Mouse (Mus musculus) forebrain, embryonic 16.5 days (tissue): Measurements from ENCODE around the gene Mms19. TPM values are rescaled to one million over a fixed set of nuclear protein-coding genes. Genes with fewer than 3 reads are reported as not detected.

Experiments used
- ATAC-seq: fragments of 200-750 bp; cut with Nextera tagmentation; 2 replicates; pipeline ENCODE4 v1.8.0; 2017; ENCODE audit warnings: mild to moderate bottlenecking, moderate library complexity
- H3K27ac ChIP-seq: fragments of 300-500 bp; sonication (generic); 2 replicates; pipeline ENCODE4 v1.5.1; 2014; ENCODE audit warnings: low read length, control low read depth
- H3K27me3 ChIP-seq: fragments of 300-500 bp; sonication (generic); replicated peaks from 2 replicates; pipeline ENCODE4 v1.6.1; 2014; ENCODE audit warnings: low read length; ENCODE audit not compliant: control insufficient read depth, insufficient read depth
- H3K36me3 ChIP-seq: fragments of 300-500 bp; sonication (generic); 2 replicates; pipeline ENCODE4 v1.6.1; 2014; ENCODE audit not compliant: control insufficient read depth, insufficient read depth
- H3K4me1 ChIP-seq: fragments of 300-500 bp; sonication (generic); replicated peaks from 2 replicates; pipeline ENCODE4 v1.6.1; 2014; ENCODE audit warnings: low read length; ENCODE audit not compliant: control insufficient read depth, insufficient read depth
- H3K4me2 ChIP-seq: fragments of 300-500 bp; sonication (generic); 2 replicates; pipeline ENCODE4 v1.6.1; 2014; ENCODE audit warnings: mild to moderate bottlenecking, low read length, control low read depth
- H3K4me3 ChIP-seq: fragments of 300-500 bp; sonication (generic); replicated peaks from 2 replicates; pipeline ENCODE4 v1.5.1; 2014; ENCODE audit warnings: mild to moderate bottlenecking, low read length, control low read depth
- H3K9ac ChIP-seq: fragments of 300-500 bp; sonication (generic); replicated peaks from 2 replicates; pipeline ENCODE4 v1.6.1; 2014; ENCODE audit warnings: low read depth, low read length, control low read depth
- H3K9me3 ChIP-seq: fragments of 300-500 bp; sonication (generic); 2 replicates; pipeline ENCODE4 v1.6.1; 2016; ENCODE audit warnings: low read length; ENCODE audit not compliant: control insufficient read depth
- WGBS: fragments of 180-500 bp; shearing (Covaris S2); extraction: QIAGEN DNeasy Blood & Tissue Kit; methylation state at CpG from one replicate; pipeline ENCODE4 v1.1.7; 2014; 5-methylcytosine and 5-hydroxymethylcytosine counted together
- polyA plus RNA-seq: library from polyadenylated mRNA; unstranded; fragments of >200 nt; fragmentation: Nextera tagmentation; extraction: Ambion mirVana; gene quantifications from 2 replicates; pipeline ENCODE4 v1.2.1, GENCODE M21; 2015

Gene Mms19
- polyA plus RNA-seq, 1 experiment from 2014 or later: 39.4 TPM

DNA sequence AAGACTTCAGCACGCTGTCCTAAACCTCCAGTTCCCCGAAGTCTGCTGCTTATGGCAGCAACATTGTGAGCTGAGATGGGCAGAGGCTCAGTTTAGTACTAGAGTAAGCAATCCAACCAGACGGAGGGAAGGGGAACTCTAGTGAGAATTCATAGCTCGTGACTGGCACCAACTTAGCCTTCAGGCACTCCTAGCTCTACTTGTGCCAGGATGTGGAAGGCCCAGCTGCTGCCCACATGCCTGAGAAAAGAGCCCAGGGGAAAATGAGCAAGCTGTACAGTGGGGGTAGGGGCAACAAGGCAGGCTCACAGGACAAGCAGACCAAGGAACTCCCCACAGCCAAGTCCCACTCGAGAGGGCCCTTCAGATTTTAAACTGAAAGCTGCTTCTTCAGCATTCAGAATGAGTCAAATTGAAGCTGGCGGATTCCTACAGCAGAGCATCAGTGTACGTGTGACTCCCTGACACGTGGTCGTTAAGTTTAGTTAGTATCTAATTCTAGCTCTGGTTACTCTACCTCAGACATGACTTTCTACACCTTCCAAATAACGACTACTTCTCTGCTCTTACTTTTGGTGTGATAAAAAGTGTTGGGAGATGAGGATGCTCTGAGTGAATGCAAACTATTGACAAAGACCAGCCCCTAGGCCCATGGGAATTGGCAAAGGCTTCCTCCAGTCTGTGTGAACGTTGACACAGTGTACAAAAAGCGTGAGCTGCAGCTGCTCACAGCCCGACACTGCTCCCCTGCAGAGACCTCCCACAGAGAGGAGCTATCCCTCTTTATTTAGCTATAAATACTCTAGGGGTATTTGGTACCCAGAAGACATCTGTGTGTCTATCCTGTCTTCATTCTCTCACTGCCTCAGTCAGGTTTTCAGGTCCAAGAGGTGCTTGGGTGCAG lies 6.8 kb downstream of the Mms19 start:
- H3K27ac ChIP-seq: peak overlapping the region; percentile 18; the same call in 1 of the 2 replicates
- no peaks in the 10 kb centered on the region for H3K9me3 ChIP-seq
- 44% methylated on average over 13 of the region's 13 CpGs for WGBS
- peak; percentile 47 for ATAC-seq
- H3K27me3 ChIP-seq: no peaks in the 10 kb centered on the region
- no peak overlapping the region for H3K4me2 ChIP-seq
- 0 out of 2 replicates have a peak, but pooled peaks cover 2% of the 10 kb centered on the region for H3K36me3 ChIP-seq
- H3K4me1 ChIP-seq: peaks cover 11% of the 10 kb centered on the region
- no peak overlapping the region for H3K9ac ChIP-seq
- no peak overlapping the region for H3K4me3 ChIP-seq

- Histone ChIP-seq H3K9me3 (no peaks in the 10 kb centered on the region), H3K4me3 (no peak overlapping the region), H3K4me2 (no peak overlapping the region), H3K27me3 (no peaks in the 10 kb centered on the region), H3K4me1 (peaks cover 11% of the 10 kb centered on the region), H3K9ac (no peak overlapping the region), H3K36me3 (peaks cover 17% of the 10 kb centered on the region), H3K27ac (no peak overlapping the region)
- no peak for ATAC-seq
- WGBS: 93% methylated on average over 7 of the region's 7 CpGs
These were observed 11.3 kb downstream of the Mms19 start for GRCm38 (mm10) chr19:41969618-41970017.

DNA sequence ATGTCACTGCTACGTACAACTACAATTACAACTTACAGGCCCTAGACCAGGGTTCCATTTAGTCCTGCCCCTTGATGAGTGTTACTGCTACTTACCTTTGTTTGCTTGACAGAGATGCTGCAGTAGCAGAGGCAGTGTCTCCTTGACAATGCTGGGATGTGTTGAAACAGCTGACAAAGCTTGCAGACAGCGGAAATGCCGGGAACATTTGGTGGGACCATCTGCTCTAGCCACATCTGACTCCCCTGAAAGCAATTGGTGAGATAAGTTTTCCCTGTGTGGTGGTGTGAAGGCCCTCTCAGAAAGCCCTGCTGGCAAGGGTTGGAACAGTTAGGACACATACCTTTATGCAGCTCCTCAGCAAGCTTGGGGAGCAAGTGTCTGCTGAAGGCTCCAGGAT lies 27.4 kb downstream of the Mms19 start:
- ATAC-seq: no peak
- H3K9ac ChIP-seq: no peak overlapping the region
- H3K36me3 ChIP-seq: peaks cover 31% of the 10 kb centered on the region
- H3K27me3 ChIP-seq: no peaks in the 10 kb centered on the region
- no peak overlapping the region for H3K27ac ChIP-seq
- no peak overlapping the region for H3K4me3 ChIP-seq
- no peaks in the 10 kb centered on the region for H3K9me3 ChIP-seq
- H3K4me1 ChIP-seq: no peaks in the 10 kb centered on the region
- no peak overlapping the region for H3K4me2 ChIP-seq
- 90% methylated on average over 3 of the region's 3 CpGs for WGBS

DNA sequence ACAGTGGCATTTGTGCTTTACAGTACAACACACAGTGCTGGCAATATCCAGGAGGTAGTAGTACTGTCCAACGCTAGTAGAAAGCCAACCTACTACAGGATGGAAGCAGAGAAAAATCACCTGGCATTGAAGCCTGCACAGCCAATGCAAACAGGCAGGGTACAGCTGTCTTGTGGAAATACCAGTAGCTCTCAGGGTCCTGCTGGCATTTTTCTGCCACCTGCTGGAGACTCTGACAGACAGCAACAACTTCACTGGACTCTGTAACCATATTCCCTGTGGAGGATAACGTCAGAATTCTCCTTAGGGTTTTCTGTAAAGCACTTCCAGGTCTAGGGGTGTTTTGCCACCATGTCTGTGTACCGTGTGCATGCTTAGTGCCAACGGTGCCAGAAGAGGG lies 28.7 kb downstream of the Mms19 start:
- no peak overlapping the region for H3K9ac ChIP-seq
- no peak overlapping the region for H3K4me3 ChIP-seq
- peaks cover 25% of the 10 kb centered on the region for H3K36me3 ChIP-seq
- no peak for ATAC-seq
- WGBS: 81% methylated on average over 4 of the region's 4 CpGs
- no peaks in the 10 kb centered on the region for H3K27me3 ChIP-seq
- H3K27ac ChIP-seq: no peak overlapping the region
- no peaks in the 10 kb centered on the region for H3K4me1 ChIP-seq
- no peaks in the 10 kb centered on the region for H3K9me3 ChIP-seq
- no peak overlapping the region for H3K4me2 ChIP-seq

- Histone ChIP-seq H3K9me3 (no peaks in the 10 kb centered on the region), H3K4me2 (no peak overlapping the region), H3K27me3 (no peaks in the 10 kb centered on the region), H3K27ac (no peak overlapping the region), H3K4me3 (no peak overlapping the region), H3K9ac (no peak overlapping the region), H3K4me1 (no peaks in the 10 kb centered on the region), H3K36me3 (peaks cover 43% of the 10 kb centered on the region)
- 92% methylated on average over 7 of the region's 7 CpGs for whole genome bisulfite sequencing
- ATAC-seq: no peak
These were observed 37.1 kb downstream of the Mms19 start for GRCm38 (mm10) chr19:41943841-41944240.

GRCm38 (mm10) chr19:41938539-41938938 lies 42.4 kb downstream of the Mms19 start:
- H3K9me3 ChIP-seq: no peaks in the 10 kb centered on the region
- peaks cover 13% of the 10 kb centered on the region for H3K4me1 ChIP-seq
- no peak overlapping the region for H3K9ac ChIP-seq
- no peaks in the 10 kb centered on the region for H3K27me3 ChIP-seq
- no peak overlapping the region for H3K4me2 ChIP-seq
- no peak overlapping the region for H3K27ac ChIP-seq
- no peak for ATAC-seq
- WGBS: 90% methylated on average over 5 of the region's 5 CpGs
- peaks cover 26% of the 10 kb centered on the region for H3K36me3 ChIP-seq
- H3K4me3 ChIP-seq: no peak overlapping the region

DNA sequence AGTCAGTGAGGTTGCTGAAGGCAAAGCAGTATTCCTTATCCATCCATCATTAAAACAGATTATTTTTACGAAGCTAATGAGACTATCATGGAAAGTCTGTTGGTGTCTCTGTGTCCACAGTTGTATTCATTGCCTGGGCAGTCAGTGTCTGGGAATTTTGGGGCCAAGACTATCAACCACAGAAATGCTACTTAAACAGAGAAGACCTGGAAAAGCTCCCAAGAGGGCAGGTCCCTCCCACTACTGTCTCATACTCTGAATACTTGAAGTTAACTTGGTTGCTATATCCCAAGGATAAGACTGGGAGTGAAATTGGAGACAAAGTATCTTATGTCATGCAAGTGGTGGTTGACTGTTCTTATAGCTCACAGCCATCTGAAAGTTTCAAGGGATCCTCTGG lies 45.0 kb downstream of the Mms19 start:
- no peaks in the 10 kb centered on the region for H3K9me3 ChIP-seq
- no peak overlapping the region for H3K4me2 ChIP-seq
- H3K27ac ChIP-seq: no peak overlapping the region
- H3K36me3 ChIP-seq: peaks cover 15% of the 10 kb centered on the region
- H3K9ac ChIP-seq: no peak overlapping the region
- peaks cover 19% of the 10 kb centered on the region for H3K4me1 ChIP-seq
- no peak for ATAC-seq
- H3K4me3 ChIP-seq: no peak overlapping the region
- H3K27me3 ChIP-seq: no peaks in the 10 kb centered on the region
- WGBS: 90% methylated on average over 1 of the region's 1 CpGs

GRCm38 (mm10) chr19:41934124-41934523 lies 46.8 kb downstream of the Mms19 start:
- Histone ChIP-seq H3K9ac (peak overlapping the region; percentile 88), H3K4me3 (peak overlapping the region; percentile 97), H3K4me1 (peaks cover 19% of the 10 kb centered on the region), H3K36me3 (peaks cover 10% of the 10 kb centered on the region), H3K4me2 (peak overlapping the region; percentile 90), H3K27ac (no peak overlapping the region), H3K27me3 (no peaks in the 10 kb centered on the region), H3K9me3 (no peaks in the 10 kb centered on the region)
- ATAC-seq: no peak
- 24% methylated on average over 6 of the region's 6 CpGs for WGBS

DNA sequence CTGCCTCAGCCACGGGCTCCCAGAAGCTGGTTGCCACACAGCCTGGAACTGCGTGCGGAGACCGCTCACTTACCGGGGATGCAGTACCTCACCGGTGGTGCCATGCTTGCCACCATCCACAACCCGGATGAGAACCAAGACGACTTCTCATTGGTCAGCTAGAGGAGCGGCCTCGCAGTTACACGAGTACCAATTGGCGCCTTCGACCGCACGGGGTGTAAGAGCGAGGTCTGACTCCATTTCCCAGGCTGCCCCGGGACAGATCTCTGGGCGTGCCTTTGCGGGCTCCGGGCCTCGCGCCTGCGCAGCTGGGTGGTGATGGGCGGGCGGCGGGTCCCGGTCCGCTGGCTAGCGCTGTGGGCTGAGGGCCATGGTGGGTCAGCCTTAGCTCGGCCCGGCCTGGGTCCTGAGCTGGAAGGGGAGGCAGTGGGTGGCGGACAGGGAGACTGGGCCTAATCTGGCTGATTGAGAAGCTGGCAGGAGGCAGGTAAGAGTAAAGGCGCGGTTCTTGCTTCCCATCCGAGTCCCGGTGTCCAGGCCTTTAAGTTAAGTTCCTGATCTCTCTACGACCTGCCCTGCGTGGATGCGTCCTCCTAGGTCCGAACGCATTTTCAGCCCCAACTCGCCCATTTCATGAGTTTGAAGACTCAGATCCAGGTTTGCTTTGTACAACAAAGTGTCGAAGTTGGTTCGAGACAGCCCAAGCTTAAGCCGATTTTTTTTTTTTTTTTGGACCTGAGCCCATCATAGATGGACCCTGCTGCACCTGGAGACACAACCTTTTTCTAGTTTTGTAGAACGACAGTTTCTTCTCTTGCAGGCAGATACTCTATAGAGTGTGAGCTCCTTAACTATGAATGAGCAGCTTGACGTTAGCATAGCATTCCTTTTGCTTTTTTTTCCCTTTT lies 47.5 kb downstream of the Mms19 start, which contains the start of the genes Exosc1 and Zdhhc16:
Gene Exosc1 (minus strand): TSS at position 245 of the 908 bp plus-strand sequence.
Gene Zdhhc16 (plus strand): TSS at position 302 of the 908 bp plus-strand sequence.
- Histone ChIP-seq H3K36me3 (peaks cover 5% of the 10 kb centered on the region), H3K4me2 (peak within 1 kb of the TSS; percentile 93), H3K4me1 (peaks cover 19% of the 10 kb centered on the region), H3K9ac (peak within 1 kb of the TSS; percentile 88), H3K27ac (peak within 1 kb of the TSS; percentile 31), H3K4me3 (peak within 1 kb of the TSS; percentile 97), H3K27me3 (no peaks in the 10 kb centered on the region), H3K9me3 (no peaks in the 10 kb centered on the region)
- peak; percentile 100 for ATAC-seq
- WGBS: under 1% methylated on average over 47 of the region's 47 CpGs
